Mouse (Mus musculus) erythroblast, embryonic 14.5 days (primary cell): ENCODE results near the gene Nmur1.

Experiments used
- GATA1 ChIP-seq: IDR thresholded peaks from 2 replicates; pipeline ENCODE4 v1.6.1; 2012; ENCODE audit warnings: low read length, inconsistent platforms, mixed read lengths
- TAL1 ChIP-seq: IDR thresholded peaks from 3 replicates; pipeline ENCODE4 v1.6.1; 2012; ENCODE audit warnings: low read length, inconsistent platforms, mixed read lengths

- no peak for TF ChIP-seq GATA1
- TF ChIP-seq TAL1, result no peak
These were observed 64.0 kb downstream of the Nmur1 start for GRCm38 (mm10) chr1:86361852-86362615.
